Mouse (Mus musculus) intestine, embryonic 14.5 days (tissue): ENCODE measurements around the gene a. TPM values are rescaled to one million over a fixed set of nuclear protein-coding genes. Genes with fewer than 3 reads are reported as not detected.
"Not testable (repeated sequence)": the region's sequence is repeated elsewhere in the genome, so short reads cannot be mapped to it uniquely, and the experiment has no call there.

ENCODE experiments used
- ATAC-seq: fragments of 200-750 bp; cut with Nextera tagmentation; replicated peaks from 2 replicates; pipeline ENCODE4 v1.8.0; 2017; ENCODE audit warnings: low read depth, moderate number of reproducible peaks, moderate TSS enrichment, moderate library complexity; ENCODE audit not compliant: low FRiP score, low TSS enrichment
- DNase-seq: peaks from one replicate; pipeline ENCODE4 v3.0.0-alpha.2; 2018; ENCODE audit warnings: low spot score
- H3K27ac ChIP-seq: fragments of 300-500 bp; sonication (generic); 2 replicates; pipeline ENCODE4 v1.5.1; 2014; ENCODE audit warnings: low read depth, mild to moderate bottlenecking, control low read depth
- H3K27me3 ChIP-seq: fragments of 300-500 bp; sonication (generic); replicated peaks from 2 replicates; pipeline ENCODE4 v1.6.1; 2014; ENCODE audit warnings: low read length, control low read depth; ENCODE audit not compliant: control insufficient read depth, insufficient read depth
- H3K36me3 ChIP-seq: fragments of 300-500 bp; sonication (generic); 2 replicates; pipeline ENCODE4 v1.6.1; 2014; ENCODE audit warnings: low read length, control low read depth; ENCODE audit not compliant: control insufficient read depth, insufficient read depth
- H3K4me1 ChIP-seq: fragments of 300-500 bp; sonication (generic); replicated peaks from 2 replicates; pipeline ENCODE4 v1.6.1; 2014; ENCODE audit warnings: low read length, control low read depth, mixed read lengths; ENCODE audit not compliant: control insufficient read depth, insufficient read depth
- H3K4me2 ChIP-seq: fragments of 300-500 bp; sonication (generic); 2 replicates; pipeline ENCODE4 v1.6.1; 2014; ENCODE audit warnings: low read length
- H3K4me3 ChIP-seq: fragments of 300-500 bp; sonication (generic); 2 replicates; pipeline ENCODE4 v1.5.1; 2014; ENCODE audit warnings: low read depth, low read length, control low read depth, mixed read lengths
- H3K9ac ChIP-seq: fragments of 300-500 bp; sonication (generic); 2 replicates; pipeline ENCODE4 v1.6.1; 2014; ENCODE audit warnings: mild to moderate bottlenecking, low read length
- H3K9me3 ChIP-seq: fragments of 300-500 bp; sonication (generic); 2 replicates; pipeline ENCODE4 v1.6.1; 2016; ENCODE audit warnings: low read length, control low read depth; ENCODE audit not compliant: control insufficient read depth
- WGBS: fragments of 180-500 bp; shearing (Covaris S2); extraction: QIAGEN DNeasy Blood & Tissue Kit; methylation state at CpG from one replicate; pipeline ENCODE4 v1.1.7; 2014; 5-methylcytosine and 5-hydroxymethylcytosine counted together
- polyA plus RNA-seq: library from polyadenylated mRNA; unstranded; fragments of >200 nt; fragmentation: Nextera tagmentation; extraction: Ambion mirVana; gene quantifications from 2 replicates; pipeline ENCODE4 v1.2.1, GENCODE M21; 2014

Gene a
- polyA plus RNA-seq, 1 experiment from 2014 or later, result 1.5 TPM

GRCm38 (mm10) chr2:154915922-154916541 is 124.8 kb downstream of the a start:
- Histone ChIP-seq H3K9me3 (no peaks in the 10 kb centered on the region), H3K9ac (no peak overlapping the region), H3K27ac (no peak overlapping the region), H3K4me1 (peaks cover 4% of the 10 kb centered on the region; the same call in 1 of the 2 replicates), H3K4me2 (no peak overlapping the region), H3K36me3 (no peaks in the 10 kb centered on the region), H3K27me3 (no peaks in the 10 kb centered on the region), H3K4me3 (no peak overlapping the region)
- 69% methylated on average over 12 of the region's 12 CpGs for WGBS
- no peak for DNase-seq
- no peak for ATAC-seq

GRCm38 (mm10) chr2:154916547-154916946 is 125.3 kb downstream of the a start:
- Histone ChIP-seq H3K27me3 (no peaks in the 10 kb centered on the region), H3K9ac (no peak overlapping the region), H3K9me3 (no peaks in the 10 kb centered on the region), H3K4me3 (no peak overlapping the region), H3K27ac (no peak overlapping the region), H3K36me3 (no peaks in the 10 kb centered on the region), H3K4me1 (peaks cover 4% of the 10 kb centered on the region; the same call in 1 of the 2 replicates), H3K4me2 (no peak overlapping the region)
- ATAC-seq (no peak), DNase-seq (no peak)
- 19% methylated on average over 2 of the region's 2 CpGs for WGBS

GRCm38 (mm10) chr2:154917866-154918641 is 126.9 kb downstream of the a start:
- no peak overlapping the region for H3K9ac ChIP-seq
- no peaks in the 10 kb centered on the region for H3K27me3 ChIP-seq
- H3K4me1 ChIP-seq, result peaks cover 4% of the 10 kb centered on the region; the same call in 1 of the 2 replicates
- no peaks in the 10 kb centered on the region for H3K9me3 ChIP-seq
- DNase-seq (no peak), ATAC-seq (peak; percentile 58; the same call in 1 of the 2 replicates)
- H3K4me2 ChIP-seq, result no peak overlapping the region
- H3K27ac ChIP-seq, result no peak overlapping the region
- no peaks in the 10 kb centered on the region for H3K36me3 ChIP-seq
- H3K4me3 ChIP-seq, result no peak overlapping the region
- 51% methylated on average over 13 of the region's 13 CpGs for WGBS

GRCm38 (mm10) chr2:154920896-154921295 is 129.7 kb downstream of the a start:
- Histone ChIP-seq H3K27me3 (no peaks in the 10 kb centered on the region), H3K9me3 (no peaks in the 10 kb centered on the region), H3K4me1 (peaks cover 7% of the 10 kb centered on the region; the same call in 1 of the 2 replicates), H3K9ac (no peak overlapping the region), H3K4me3 (no peak overlapping the region), H3K36me3 (no peaks in the 10 kb centered on the region), H3K4me2 (no peak overlapping the region), H3K27ac (no peak overlapping the region)
- DNase-seq (no peak), ATAC-seq (no peak)
- 84% methylated on average over 7 of the region's 7 CpGs for WGBS

- not testable (repeated sequence) for H3K27ac ChIP-seq, H3K4me1 ChIP-seq, DNase-seq, H3K27me3 ChIP-seq, H3K9me3 ChIP-seq, H3K9ac ChIP-seq, H3K36me3 ChIP-seq, H3K4me3 ChIP-seq, ATAC-seq, H3K4me2 ChIP-seq
- WGBS, result no CpG with 5 or more reads among the region's 4 CpGs
These were observed 130.9 kb downstream of the a start for GRCm38 (mm10) chr2:154922134-154922533.

GRCm38 (mm10) chr2:154925411-154926031 is 134.3 kb downstream of the a start:
- ATAC-seq (no peak), DNase-seq (peak; percentile 49)
- WGBS, result 48% methylated on average over 7 of the region's 7 CpGs
- no peak overlapping the region for H3K4me2 ChIP-seq
- no peaks in the 10 kb centered on the region for H3K27me3 ChIP-seq
- no peak overlapping the region for H3K27ac ChIP-seq
- H3K4me1 ChIP-seq, result peaks cover 4% of the 10 kb centered on the region; the same call in 1 of the 2 replicates
- H3K4me3 ChIP-seq, result no peak overlapping the region
- no peak overlapping the region for H3K9ac ChIP-seq
- no peaks in the 10 kb centered on the region for H3K36me3 ChIP-seq
- no peaks in the 10 kb centered on the region for H3K9me3 ChIP-seq

GRCm38 (mm10) chr2:154926843-154927242 is 135.6 kb downstream of the a start:
- no peak overlapping the region for H3K27ac ChIP-seq
- DNase-seq (no peak), ATAC-seq (no peak)
- H3K4me3 ChIP-seq, result no peak overlapping the region
- WGBS, result 78% methylated on average over 6 of the region's 6 CpGs
- H3K4me2 ChIP-seq, result no peak overlapping the region
- no peaks in the 10 kb centered on the region for H3K27me3 ChIP-seq
- no peak overlapping the region for H3K9ac ChIP-seq
- H3K4me1 ChIP-seq, result peaks cover 4% of the 10 kb centered on the region; the same call in 1 of the 2 replicates
- H3K36me3 ChIP-seq, result no peaks in the 10 kb centered on the region
- H3K9me3 ChIP-seq, result no peaks in the 10 kb centered on the region

- H3K4me3 ChIP-seq, result no peak overlapping the region
- 73% methylated on average over 2 of the region's 2 CpGs for WGBS
- ATAC-seq, result no peak
- H3K27me3 ChIP-seq, result no peaks in the 10 kb centered on the region
- peaks cover 4% of the 10 kb centered on the region; the same call in 1 of the 2 replicates for H3K4me1 ChIP-seq
- H3K27ac ChIP-seq, result no peak overlapping the region
- H3K4me2 ChIP-seq, result no peak overlapping the region
- no peaks in the 10 kb centered on the region for H3K36me3 ChIP-seq
- no peaks in the 10 kb centered on the region for H3K9me3 ChIP-seq
- no peak overlapping the region for H3K9ac ChIP-seq
- DNase-seq, result peak; percentile 48
These were observed 137.1 kb downstream of the a start for GRCm38 (mm10) chr2:154928298-154928697.
